Mouse (Mus musculus): Measurements from ENCODE around the gene Gnat1.

Gnat1 gene

DNA sequence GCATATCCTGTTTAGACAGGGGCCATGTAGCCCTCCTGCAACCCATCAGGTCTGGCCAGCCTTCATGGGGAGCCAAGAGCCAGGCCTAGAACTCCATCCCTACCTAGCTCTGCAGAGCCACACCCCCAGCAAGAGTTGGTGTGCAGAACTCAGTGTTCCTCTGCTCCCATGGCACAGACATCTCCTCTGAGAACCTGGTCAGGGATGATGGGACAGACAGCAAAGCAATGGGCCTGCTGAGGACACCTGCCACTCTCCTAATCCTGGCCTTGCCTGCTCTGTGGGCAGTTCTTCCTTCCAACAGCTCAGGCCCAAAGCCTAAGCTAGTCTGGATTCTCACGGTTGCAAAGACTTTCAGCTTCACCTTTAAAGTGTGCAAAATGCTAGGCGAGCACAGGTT lies 36.1 kb upstream of the Gnat1 start:
- Histone ChIP-seq H3K4me3 (replicated peaks; ENCODE audit: low read length) (no peak overlapping the region), H3K36me3 (ENCODE audit: insufficient read depth, low read length) (no peaks in the 10 kb centered on the region), H3K4me1 (replicated peaks; ENCODE audit: low read depth, low read length) (peaks cover 54% of the 10 kb centered on the region), H3K9me3 (ENCODE audit: low read length) (no peaks in the 10 kb centered on the region), H3K27me3 (ENCODE audit: insufficient read depth, low read length) (peaks cover 83% of the 10 kb centered on the region)
- TF ChIP-seq POU5F1 (IDR thresholded peaks at IDR 0.05; ENCODE audit: borderline replicate concordance, low read length) (no peak), CTCF (conservative IDR thresholded peaks at IDR 0.05; ENCODE audit: low read length) (no peak), NANOG (IDR thresholded peaks at IDR 0.05; ENCODE audit: borderline replicate concordance, low read length) (no peak)

DNA sequence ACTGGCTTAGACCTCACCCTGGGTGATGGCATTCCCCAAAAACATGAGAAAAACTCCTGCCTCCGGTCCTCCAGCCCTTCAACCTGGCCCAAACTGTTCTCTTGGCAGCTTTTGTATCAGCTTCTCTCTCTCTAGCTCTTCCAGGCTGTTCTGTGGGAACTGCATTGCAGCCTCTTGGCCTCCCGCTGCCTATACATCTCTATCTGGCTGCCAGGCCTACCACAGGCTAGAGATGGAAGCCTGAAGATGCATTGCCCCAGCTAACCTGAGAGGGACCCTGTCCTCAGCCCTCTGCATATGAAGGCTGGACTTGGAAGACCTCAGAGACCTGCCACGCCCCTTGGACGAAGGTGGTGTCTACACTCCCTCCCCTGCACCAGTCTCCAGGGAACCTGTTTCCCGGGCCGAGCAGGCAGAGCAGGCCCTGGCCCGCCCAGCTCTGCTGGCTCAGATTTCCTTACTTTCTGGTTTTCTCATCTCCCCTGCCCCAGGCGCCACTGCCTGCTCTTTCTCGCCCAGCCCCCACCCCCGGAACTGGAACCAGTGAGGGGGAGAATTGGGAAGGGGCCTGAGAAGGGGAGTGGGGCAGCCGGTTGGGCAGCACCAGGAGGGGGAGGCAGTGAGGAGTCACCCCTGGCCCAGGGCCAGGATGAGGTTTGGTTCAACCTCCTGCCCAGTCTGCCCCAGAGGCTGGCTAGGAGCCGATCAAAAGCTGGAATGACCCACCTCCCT lies 34.9 kb upstream of the Gnat1 start:
- Histone ChIP-seq H3K36me3 (ENCODE audit: insufficient read depth, low read length) (no peaks in the 10 kb centered on the region), H3K9me3 (ENCODE audit: low read length) (no peaks in the 10 kb centered on the region), H3K4me1 (replicated peaks; ENCODE audit: low read depth, low read length) (peaks cover 57% of the 10 kb centered on the region), H3K27me3 (ENCODE audit: insufficient read depth, low read length) (peaks cover 83% of the 10 kb centered on the region), H3K4me3 (replicated peaks; ENCODE audit: low read length) (peak overlapping the region; percentile 59)
- no peak for TF ChIP-seq CTCF (conservative IDR thresholded peaks at IDR 0.05; ENCODE audit: low read length)
- TF ChIP-seq NANOG (IDR thresholded peaks at IDR 0.05; ENCODE audit: borderline replicate concordance, low read length): no peak
- TF ChIP-seq POU5F1 (IDR thresholded peaks at IDR 0.05; ENCODE audit: borderline replicate concordance, low read length): no peak

DNA sequence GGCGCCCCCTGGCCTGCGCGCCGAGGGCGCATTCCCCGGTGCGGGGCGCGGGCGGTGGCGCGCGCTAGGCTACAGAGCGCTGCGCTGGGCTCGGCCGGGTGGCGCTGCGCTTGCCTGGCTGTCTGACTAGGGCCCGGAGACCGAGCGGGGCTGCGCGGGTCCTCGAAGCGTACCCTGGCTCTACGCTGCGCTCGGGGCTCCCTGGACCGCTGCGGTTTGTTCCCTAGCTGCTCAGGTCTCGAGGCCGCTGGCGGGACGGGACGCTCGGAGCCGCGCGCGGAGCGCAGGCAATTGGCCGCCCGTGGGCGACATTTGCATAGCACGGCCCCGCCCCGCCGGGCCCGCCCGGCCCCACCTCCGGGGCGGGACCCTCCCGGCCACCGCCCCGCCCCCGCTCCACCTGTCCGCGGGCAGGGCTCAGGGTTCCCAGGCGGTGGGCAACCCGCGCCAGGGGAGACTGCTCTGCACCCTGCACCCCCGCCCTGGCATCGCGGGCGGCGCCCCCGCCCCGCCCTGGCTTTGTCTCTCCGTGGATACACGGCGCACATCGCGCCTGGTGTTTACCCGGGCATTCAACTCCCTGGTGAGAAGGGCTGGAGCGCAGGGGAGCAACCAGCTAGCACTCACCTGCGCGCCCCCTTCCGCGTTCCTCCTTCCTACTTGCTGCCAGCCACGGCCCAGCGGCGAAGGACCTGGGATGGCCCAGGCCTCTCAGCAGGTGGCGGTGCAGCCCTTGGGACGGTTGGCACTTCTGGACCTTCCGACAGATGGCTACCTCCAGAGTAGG lies 30.4 kb upstream of the Gnat1 start, which contains the start of gene Sema3f:
Gene Sema3f, minus strand, starts transcription at position 779 of the 787 bp plus-strand sequence.
- Histone ChIP-seq H3K4me1 (replicated peaks; ENCODE audit: low read depth, low read length) (peaks cover 75% of the 10 kb centered on the region), H3K4me3 (replicated peaks; ENCODE audit: low read length) (peak within 1 kb of the TSS; percentile 89), H3K36me3 (ENCODE audit: insufficient read depth, low read length) (0 out of 2 replicates have a peak, but pooled peaks cover 2% of the 10 kb centered on the region), H3K9me3 (ENCODE audit: low read length) (no peaks in the 10 kb centered on the region), H3K27me3 (ENCODE audit: insufficient read depth, low read length) (peaks cover 87% of the 10 kb centered on the region)
- no peak for TF ChIP-seq NANOG (IDR thresholded peaks at IDR 0.05; ENCODE audit: borderline replicate concordance, low read length)
- no peak for TF ChIP-seq CTCF (conservative IDR thresholded peaks at IDR 0.05; ENCODE audit: low read length)
- no peak for TF ChIP-seq POU5F1 (IDR thresholded peaks at IDR 0.05; ENCODE audit: borderline replicate concordance, low read length)

DNA sequence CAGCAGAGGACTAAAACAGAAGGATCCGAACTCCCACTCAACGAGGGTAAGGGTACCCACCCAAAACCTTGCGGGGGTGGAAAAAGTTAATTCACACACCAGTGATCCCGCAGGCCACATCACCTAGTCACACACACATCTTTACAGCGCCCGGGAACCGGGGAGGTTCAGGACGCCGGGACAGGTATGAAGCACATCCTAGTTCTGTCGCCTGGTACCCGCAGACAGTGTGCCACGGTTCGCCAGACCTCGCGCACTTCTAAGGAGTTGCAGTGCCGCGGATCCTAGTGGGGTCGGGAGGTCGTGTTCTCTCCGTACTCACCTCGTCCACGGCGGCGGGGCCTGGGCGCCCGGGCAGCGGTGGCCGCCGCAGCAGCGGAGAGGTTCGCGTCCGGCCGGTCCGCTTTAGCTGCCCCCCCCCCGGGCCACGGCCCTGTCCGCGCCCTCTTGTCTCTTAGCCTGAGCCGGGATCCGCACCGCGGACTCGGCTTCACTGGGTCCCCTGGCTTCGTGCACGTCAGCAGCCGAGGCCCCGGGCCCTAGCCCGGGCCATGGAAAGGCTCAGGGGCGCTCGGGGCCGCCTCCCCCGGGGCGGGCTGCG lies 29.7 kb upstream of the Gnat1 start:
- Histone ChIP-seq H3K36me3 (ENCODE audit: insufficient read depth, low read length) (0 out of 2 replicates have a peak, but pooled peaks cover 2% of the 10 kb centered on the region), H3K27me3 (ENCODE audit: insufficient read depth, low read length) (peaks cover 84% of the 10 kb centered on the region), H3K4me3 (replicated peaks; ENCODE audit: low read length) (peak overlapping the region; percentile 89), H3K4me1 (replicated peaks; ENCODE audit: low read depth, low read length) (peaks cover 75% of the 10 kb centered on the region), H3K9me3 (ENCODE audit: low read length) (no peaks in the 10 kb centered on the region)
- no peak for TF ChIP-seq POU5F1 (IDR thresholded peaks at IDR 0.05; ENCODE audit: borderline replicate concordance, low read length)
- TF ChIP-seq NANOG (IDR thresholded peaks at IDR 0.05; ENCODE audit: borderline replicate concordance, low read length): no peak
- no peak for TF ChIP-seq CTCF (conservative IDR thresholded peaks at IDR 0.05; ENCODE audit: low read length)

DNA sequence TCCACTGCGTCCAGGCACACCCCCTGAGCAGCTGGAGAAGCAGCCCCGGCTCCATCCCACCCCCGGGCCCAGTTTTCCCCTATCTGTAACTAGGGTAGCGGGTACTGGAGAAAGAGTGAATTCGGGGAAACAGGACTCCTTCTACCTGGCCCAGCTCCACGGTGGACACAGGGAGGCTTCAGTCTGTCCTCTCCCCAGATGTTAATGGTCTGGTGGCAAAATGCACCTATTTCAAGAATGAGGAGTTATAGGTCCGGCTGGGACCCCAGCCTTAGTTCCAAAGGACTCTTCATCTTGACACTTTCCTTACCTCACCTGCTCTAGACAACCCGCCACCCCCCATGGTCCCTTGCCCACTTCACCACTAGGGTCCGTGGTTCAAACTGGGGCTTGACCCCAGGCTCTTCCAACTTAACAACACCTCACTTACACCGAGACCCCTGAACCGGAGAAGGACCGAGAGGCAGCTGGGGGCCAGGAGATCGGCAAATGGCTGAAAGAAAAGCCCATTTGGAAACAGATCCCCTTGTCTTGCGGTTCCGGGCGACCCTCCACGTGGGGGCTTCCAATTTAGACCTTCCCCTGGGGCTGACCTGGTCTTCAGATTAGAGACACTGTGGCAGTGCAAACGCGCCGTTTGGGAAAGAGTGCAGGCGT lies 29.1 kb upstream of the Gnat1 start:
- H3K27me3 ChIP-seq (ENCODE audit: insufficient read depth, low read length): peaks cover 83% of the 10 kb centered on the region
- no peaks in the 10 kb centered on the region for H3K9me3 ChIP-seq (ENCODE audit: low read length)
- no peak for TF ChIP-seq NANOG (IDR thresholded peaks at IDR 0.05; ENCODE audit: borderline replicate concordance, low read length)
- no peak for TF ChIP-seq POU5F1 (IDR thresholded peaks at IDR 0.05; ENCODE audit: borderline replicate concordance, low read length)
- no peak for TF ChIP-seq CTCF (conservative IDR thresholded peaks at IDR 0.05; ENCODE audit: low read length)
- H3K36me3 ChIP-seq (ENCODE audit: insufficient read depth, low read length): 0 out of 2 replicates have a peak, but pooled peaks cover 2% of the 10 kb centered on the region
- H3K4me1 ChIP-seq (replicated peaks; ENCODE audit: low read depth, low read length): peaks cover 75% of the 10 kb centered on the region
- H3K4me3 ChIP-seq (replicated peaks; ENCODE audit: low read length): peak overlapping the region; percentile 89

DNA sequence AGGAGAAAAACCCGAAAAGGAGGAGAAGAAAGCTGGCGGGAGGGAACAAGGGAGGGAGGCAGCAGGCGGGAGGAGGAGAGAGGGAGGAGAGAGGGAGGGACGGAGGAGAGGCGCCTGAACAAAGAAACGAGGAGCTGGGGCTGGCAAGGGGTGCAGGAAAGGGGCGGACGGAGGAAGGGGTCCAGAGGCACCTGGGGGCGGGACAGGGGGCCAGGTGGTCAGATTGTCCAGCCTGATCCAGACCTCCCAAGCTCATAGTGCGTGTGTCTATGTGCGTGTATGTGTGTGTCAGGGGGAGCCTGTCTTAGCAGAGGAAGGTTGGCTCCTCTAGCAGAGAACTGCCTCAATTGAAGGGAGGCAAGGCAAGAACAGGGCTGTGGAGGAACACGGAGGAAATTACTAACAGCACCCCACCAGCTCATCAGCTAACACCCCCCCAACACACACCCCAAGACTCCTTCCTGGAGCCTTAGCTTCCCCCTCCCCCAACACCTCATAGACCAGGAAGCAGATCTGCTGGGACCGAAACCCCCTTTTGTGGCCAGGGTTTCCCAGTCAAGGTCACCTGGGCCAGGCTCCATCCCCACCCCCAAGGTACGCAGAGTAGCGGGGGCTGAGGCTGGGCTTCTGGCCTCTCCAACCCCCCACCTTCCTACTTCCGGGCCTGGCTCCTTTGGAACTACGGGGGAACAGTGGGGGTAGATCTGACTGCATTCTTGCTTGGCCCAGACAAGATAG lies 28.4 kb upstream of the Gnat1 start:
- H3K9me3 ChIP-seq (ENCODE audit: low read length): no peaks in the 10 kb centered on the region
- 0 out of 2 replicates have a peak, but pooled peaks cover 2% of the 10 kb centered on the region for H3K36me3 ChIP-seq (ENCODE audit: insufficient read depth, low read length)
- TF ChIP-seq NANOG (IDR thresholded peaks at IDR 0.05; ENCODE audit: borderline replicate concordance, low read length) (no peak), CTCF (conservative IDR thresholded peaks at IDR 0.05; ENCODE audit: low read length) (no peak), POU5F1 (IDR thresholded peaks at IDR 0.05; ENCODE audit: borderline replicate concordance, low read length) (no peak)

DNA sequence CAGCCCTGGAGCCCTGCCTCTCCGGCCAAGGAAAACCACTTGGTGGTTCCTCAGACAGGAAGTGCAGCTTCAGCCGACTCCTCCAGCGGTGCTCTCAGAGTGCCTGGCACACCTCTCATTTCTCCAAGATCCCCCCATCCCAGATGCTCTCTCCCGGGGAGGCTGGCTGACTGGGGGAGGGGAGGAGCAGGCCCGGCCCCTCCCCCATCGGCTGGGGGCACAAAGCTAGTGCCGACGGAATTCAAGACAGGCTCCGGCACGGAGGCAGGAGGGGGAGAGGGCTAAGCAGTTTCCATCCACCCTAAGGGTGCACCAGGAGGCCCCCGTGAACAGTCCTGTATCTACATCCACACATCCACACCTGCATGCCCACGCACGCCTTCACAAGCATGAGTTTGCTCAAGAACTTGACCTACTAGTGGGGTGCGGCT lies 27.3 kb upstream of the Gnat1 start:
- TF ChIP-seq POU5F1 (IDR thresholded peaks at IDR 0.05; ENCODE audit: borderline replicate concordance, low read length) (no peak), CTCF (conservative IDR thresholded peaks at IDR 0.05; ENCODE audit: low read length) (no peak), NANOG (IDR thresholded peaks at IDR 0.05; ENCODE audit: borderline replicate concordance, low read length) (no peak)
- Histone ChIP-seq H3K36me3 (ENCODE audit: insufficient read depth, low read length) (0 out of 2 replicates have a peak, but pooled peaks cover 2% of the 10 kb centered on the region), H3K4me1 (replicated peaks; ENCODE audit: low read depth, low read length) (peaks cover 82% of the 10 kb centered on the region), H3K4me3 (replicated peaks; ENCODE audit: low read length) (peak overlapping the region; percentile 89), H3K9me3 (ENCODE audit: low read length) (no peaks in the 10 kb centered on the region), H3K27me3 (ENCODE audit: insufficient read depth, low read length) (peaks cover 85% of the 10 kb centered on the region)

More for the DNA sequence above, 28.4 kb upstream of the Gnat1 start:
- H3K27me3 ChIP-seq (ENCODE audit: insufficient read depth, low read length): peaks cover 86% of the 10 kb centered on the region
- peaks cover 76% of the 10 kb centered on the region for H3K4me1 ChIP-seq (replicated peaks; ENCODE audit: low read depth, low read length)
- peak overlapping the region; percentile 89 for H3K4me3 ChIP-seq (replicated peaks; ENCODE audit: low read length)

All from E14TG2a.4 (cell line).